Mouse (Mus musculus): ENCODE measurements at regions not wholly inside any gene's neighbourhood (a gene's known extent, or its start where the extent isn't known, plus 50 kb on each side); places are given as distances from the start of the nearest gene placed in this dataset.

- TF ChIP-seq GATA1 (IDR thresholded peaks at IDR 0.05; ENCODE audit: low read length): no peak
- TF ChIP-seq TAL1 (IDR thresholded peaks at IDR 0.05; ENCODE audit: low read length): no peak
Measured at GRCm38 (mm10) chrX:12855425-12855824, 93.6 kb upstream of the Med14 start.

Data from erythroblast, embryonic 14.5 days (primary cell).